Mouse (Mus musculus): ENCODE measurements around the gene Gfap.

The Gfap gene

DNA sequence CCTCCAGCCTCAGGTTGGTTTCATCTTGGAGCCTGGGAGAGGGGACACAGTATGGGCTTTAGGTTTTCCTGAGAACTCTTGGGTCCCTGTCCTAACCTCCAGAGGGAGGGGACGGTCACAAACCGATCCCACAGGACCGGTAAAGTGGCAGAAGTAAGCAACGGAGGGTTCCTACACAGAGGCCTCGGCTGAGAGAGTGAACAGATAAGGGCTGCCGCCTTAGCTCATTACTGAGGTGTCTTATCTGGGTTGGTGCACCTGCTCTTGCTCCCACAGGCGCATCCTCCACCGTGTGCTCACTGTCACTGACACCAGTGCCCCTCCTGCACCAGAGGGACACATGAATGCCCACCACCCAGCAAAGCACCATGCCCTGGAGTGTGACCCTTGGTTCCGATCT, 4.9 kb downstream of the Gfap start:
- DNase-seq: no peak

DNA sequence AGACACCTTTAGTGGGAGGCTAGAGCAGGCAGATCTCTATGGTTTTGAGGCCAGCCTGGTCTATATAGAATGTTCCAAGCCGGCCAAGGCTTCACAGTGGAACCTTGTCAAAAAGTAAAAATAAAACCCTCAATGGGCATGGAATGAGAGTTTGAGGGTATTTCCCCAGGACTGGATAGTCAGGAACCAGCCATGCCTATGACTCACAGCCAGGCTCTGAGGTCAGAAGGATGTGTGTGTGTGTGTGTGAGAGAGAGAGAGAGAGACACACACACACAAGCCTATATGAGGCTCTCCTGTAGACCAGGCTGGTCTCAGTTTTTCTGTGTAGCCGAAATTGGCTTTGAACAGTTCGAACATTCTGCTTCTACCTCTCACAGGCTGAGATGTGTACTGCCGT, 6.0 kb downstream of the Gfap start:
- DNase-seq: no peak

DNA sequence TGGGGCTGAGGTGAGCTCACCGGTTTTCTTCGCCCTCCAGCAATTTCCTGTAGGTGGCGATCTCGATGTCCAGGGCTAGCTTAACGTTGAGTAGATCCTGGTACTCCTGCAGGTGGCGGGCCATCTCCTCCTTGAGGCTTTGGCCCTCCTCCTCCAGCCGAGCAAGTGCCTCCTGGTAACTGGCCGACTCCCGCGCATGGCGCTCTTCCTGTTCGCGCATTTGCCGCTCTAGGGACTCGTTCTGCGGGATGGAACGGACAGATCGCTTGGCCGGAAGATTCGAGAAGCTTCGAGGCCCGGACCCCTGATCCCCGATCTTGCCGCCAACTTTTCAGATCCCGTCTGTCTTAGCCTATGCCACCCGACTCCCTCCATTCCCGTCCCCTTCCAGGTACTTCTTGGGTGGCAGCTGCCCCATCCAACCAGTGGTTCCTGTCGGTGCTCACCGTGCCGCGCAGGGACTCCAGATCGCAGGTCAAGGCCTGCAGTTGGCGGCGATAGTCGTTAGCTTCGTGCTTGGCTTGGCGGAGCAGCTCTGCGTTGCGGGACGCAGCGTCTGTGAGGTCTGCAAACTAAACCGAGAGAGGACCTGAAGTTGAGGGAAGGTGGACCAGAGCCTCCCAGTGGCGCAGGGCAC, 7.6 kb downstream of the Gfap start:
- peak; percentile 69 to 81 for DNase-seq

DNA sequence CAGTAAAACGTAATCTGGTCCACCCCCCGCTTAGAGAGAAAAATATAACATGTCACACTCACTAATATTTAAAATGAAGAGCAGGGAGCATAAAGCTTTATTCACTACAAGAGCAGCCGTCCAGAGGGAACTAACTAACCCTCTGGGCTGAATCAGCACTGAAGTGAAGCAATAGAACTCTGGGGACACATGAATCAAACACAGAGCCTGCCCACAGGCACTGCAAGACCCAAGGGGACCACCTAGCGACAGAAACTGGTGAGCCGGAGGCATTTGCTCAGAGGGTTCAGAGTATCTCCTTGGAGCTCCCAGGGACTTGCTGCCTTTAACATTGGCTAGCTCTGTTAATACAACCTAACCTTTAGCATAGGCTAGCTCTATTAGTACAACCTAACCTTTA, 10.6 kb downstream of the Gfap start:
- no peak for DNase-seq

DNA sequence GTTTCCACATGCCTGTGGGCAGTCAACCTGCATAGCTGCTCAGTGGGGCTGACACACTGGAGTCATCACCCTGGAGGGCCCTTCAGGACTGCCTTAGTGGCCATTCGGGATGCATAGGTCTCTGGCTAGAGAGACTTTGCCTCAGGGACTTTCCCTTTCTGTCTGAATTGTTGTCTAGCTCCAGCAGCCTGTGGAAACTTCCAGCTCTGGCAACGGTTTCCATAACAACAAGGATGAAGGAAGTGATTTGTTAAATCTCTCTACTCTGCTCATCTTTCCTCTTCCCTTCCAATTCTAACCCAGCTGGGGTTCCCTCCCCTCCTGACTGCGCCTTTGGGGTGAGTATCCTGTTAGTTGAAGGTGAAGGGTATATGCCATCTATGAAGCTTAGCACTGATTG, 12.6 kb downstream of the Gfap start:
- no peak for DNase-seq

DNA sequence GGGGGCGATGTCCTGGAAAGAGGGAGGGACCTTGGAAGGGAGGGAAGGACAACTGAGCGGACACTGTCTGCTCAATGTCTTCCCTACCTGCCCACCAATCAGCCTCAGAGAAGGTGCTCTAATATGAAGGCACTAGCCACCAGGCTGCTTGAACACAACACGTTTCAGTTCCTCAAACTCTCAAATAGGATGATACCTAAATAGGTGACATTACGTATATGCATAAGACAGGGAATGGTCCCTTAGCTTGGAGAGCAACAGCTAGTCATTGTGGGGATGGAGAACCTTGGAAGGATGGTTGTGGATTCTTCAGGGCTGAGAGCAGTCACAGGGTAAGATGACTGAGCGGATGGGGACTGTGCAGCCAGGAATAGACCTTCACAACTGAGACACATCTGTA, 13.3 kb downstream of the Gfap start:
- DNase-seq: no peak

DNA sequence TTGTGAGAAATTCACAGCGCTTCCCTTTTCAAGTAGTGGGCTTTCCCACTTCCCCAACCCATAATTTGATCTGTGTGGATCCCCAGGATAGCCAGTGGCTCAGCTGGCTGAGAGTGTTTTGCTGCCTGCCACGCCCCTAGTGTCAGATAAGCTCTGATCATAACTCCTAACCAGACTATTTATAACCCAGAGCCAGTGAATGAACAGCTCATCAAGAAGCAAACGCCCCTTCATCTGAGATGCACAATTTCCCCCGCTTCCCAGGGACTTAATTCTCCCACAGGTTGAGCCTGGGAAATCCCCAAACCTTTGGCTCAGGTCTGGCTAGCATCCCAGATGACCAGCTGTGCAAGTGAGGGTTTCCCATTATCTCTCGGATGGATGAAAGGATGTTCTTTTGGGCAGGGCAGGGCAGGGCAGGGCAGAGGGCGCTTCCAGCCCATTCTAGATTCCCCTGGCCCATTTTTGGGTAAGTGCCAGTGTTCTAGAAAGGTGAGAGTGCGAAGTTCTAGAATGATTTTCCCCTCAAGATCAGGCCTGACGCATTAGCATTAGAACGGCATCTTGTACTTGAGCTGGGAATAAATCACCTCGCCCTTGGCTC, 16.0 kb downstream of the Gfap start, which contains the start of gene Fam187a:
Gene Fam187a, plus strand, starts transcription at position 554 of the 604 bp plus-strand sequence.
- no peak for DNase-seq

DNA sequence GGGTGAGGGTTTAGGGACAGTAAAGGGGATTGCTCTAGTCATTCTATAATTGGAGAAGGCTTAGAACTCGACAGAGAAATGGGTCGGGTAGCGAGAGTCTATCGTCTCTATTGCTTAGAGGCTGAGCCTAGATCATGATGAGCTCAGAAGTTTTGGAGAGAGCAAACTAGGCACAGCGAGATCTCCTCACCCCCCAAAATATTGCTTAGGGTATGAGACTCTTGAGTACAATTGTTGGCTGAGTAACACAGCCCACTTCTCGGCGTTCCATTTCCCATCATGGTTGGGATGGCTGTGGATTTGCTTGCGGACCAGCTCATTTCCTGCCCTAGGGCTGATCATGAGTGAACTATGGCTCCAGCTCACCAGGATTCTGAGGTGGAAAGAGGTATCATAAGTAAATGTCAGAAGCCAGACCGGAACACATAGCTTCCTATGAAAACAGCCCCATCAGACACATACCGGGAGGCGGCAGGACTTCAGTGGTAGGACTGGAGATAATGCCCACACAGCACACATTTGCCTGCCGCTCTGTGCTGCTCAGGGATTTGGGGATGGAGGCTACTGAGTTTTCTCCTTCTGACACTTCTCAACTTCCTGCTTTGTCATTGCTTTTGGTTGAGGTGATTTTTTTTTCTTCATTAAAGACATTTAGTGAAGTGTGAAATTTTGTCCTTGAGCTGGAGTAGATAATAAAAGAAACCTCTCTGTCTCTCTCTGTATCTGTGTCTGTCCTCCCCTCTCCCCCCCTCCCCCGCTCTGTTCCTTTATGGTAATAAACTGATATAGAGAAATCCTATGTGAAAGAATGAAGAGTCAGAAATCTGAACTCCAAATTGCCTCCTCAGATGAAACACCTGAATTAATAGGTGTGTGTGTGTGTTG, 19.2 kb downstream of the Gfap start:
- no peak for DNase-seq

DNA sequence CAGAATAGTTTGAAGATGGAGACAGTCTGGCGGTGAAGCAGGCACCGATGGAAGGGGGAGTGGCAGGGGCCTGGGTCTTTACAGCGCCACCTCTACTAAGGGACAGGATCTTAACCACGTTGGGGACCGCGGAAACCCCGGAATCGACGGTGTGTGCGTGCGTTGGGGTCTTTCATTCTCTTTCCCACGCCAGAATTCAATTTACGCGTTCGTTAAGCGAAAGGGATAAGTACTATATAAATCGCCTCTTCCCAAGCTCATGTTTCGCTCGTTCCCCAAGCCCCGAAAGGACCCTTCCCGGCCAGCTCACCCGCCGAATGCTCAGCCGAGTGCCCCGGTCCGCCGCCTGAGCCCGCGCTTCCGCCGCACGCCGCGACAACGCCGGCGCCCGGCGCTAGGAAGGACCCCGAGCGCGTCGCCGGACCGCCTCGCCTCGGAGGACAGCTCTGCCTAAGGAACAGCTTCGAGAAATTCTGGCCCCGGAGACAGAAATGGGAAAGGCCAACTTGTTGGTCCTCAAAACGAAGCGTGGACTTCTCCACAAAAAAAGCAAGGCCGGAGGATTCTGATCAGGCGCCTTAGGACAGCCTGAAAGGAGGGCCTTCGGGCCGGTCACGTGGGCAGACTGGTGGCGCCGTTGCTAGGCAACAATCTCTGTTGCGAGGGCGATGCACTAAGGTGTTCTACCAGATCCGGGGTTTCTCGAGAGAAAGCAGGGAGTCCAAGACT, 20.0 kb downstream of the Gfap start, which contains the start of the genes Eftud2 and Ccdc103:
Gene Eftud2, minus strand, starts transcription at position 401 of the 729 bp plus-strand sequence.
Gene Ccdc103, plus strand, starts transcription at position 620 of the 729 bp plus-strand sequence.
- DNase-seq: peak; percentile 92 to 95

DNA sequence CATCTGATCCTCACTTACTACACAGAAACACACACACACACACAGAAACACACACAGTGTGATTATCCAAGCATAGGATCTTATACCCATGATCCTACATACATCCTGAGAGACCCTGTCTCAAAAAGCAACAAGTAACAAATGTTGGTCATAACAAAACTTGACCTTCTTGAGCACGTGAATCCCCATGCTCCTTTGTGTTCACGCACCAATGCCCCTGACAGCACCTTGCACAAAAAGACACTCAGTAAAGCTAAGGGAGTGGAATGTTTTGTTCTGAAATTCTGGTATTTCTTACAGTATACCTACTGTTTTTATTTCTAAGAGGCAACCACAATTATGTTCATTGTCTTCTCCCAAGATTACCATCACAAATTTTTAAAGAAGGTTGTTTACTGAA, 21.2 kb downstream of the Gfap start:
- no peak for DNase-seq

DNA sequence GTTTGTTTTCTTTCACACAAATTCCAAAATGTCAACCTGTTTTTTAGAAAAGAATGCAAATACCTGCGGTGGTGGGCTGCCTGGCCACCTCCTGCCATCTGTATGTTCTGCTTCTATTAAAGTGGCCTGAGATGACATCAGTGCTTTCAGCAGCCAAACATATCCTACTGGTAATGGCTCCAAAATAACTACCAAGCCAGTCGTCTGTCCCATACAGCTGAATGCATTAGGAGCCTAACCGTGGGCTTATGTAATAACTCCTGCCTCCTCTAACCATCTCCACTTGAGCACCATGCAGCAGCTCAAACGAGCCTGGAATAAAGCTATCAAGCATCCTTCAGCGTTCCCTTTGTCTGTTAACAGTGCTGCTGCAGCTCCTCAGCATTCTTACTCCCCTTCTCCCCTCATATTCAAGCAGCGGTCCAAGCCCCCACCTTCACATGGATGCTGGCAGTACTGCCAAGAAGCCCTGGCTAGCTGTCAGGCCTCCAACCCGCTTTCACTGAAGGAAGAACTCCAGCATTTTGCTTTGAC, 25.8 kb downstream of the Gfap start:
- DNase-seq: peak; percentile 70 to 77

DNA sequence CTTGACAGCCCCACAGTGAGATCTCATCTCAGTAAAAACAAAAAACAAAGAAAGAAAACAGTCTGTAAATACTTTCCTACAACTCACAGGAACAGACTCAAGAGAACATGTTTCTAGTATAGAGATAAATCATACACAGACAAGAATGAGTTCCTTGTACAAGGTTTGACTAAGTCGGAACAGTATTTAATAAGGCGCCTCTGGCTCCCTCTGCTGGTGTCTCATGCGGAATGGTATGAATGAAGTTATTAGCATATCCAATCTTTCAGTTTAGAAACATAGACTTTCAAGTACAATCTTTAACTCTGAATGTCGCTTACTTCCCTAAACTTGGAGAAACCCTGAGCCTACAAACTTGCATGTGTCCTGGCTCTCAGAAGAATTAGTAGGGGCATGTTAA, 36.4 kb downstream of the Gfap start:
- peak; percentile 73 to 77 for DNase-seq

DNA sequence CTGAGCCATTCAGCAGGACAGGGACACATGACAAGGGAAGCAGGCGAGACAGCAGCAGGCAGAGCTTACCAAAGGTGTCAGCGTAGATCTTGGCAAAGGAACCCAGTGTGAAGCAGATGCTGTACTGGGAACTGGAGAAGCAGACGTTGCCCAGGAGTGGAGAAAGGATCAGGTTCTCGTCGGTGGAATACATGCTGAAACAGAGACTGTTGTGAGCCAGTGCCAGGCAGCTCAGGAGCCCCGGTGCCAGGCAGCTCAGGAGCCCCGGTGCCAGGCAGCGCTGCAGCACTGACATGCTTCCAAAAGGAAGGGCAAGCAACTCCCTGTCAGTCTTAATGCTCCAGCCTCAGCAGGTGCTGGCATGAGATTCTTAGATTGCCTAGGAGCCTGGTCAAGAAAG, 40.8 kb downstream of the Gfap start:
- peak; percentile 32 to 45 for DNase-seq

DNA sequence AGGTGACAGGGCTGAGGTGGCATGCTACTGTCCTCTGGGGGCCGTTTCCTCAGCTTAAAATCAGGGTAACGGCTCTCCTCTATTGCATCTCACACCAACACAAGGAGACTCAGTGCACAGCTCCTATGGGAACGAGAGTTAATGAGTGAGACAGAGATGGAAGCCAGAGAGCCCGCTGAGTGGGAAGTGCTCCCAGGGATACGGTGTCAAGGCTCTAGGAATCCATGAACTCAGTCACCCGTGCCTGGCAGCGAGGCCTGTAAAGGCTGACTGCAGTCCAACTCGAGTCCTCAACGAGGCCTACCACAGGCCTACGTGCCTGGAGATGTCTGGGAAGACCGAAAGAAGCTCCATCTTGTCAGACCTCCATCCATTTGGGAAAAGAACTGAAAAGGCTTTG, 41.8 kb downstream of the Gfap start:
- DNase-seq: peak; percentile 28 to 33

DNA sequence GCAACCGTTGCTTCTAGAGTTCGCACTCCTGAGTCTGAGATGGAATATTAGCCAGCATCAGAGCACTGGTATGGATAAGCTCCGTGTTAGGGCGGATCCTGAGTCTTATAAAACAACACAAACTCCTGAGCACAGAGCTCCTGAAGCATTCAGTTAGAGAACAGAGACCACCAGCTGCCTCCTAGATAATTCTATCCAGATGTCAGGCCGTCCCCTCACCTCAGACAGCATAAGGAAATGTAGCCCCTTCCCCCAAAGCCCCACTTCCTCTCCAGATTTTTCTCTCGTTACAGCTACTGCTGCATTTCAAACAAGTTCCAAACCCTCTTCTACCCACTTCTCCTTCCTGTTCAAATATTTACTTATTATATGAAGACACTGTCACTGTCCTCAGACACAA, 44.8 kb downstream of the Gfap start:
- DNase-seq: no peak

DNA sequence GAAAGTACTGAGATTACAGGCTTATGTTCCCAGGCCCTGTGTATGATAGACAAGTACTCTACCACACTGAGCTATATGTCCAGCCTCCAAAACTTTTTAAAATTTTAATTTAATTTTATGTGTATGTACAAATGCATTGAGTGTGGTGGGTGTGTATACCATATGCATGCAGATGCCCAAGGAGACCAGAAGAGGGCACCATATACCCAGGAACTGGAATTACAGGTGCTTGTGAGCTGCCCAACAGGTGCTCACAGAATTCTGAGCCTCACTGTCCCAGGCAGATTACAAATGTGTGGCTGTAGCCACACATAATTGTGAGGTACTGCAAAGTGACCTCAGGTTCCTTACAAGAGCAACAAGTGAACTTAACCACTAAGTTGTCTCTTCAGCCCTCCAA, 47.0 kb downstream of the Gfap start:
- DNase-seq: no peak

DNA sequence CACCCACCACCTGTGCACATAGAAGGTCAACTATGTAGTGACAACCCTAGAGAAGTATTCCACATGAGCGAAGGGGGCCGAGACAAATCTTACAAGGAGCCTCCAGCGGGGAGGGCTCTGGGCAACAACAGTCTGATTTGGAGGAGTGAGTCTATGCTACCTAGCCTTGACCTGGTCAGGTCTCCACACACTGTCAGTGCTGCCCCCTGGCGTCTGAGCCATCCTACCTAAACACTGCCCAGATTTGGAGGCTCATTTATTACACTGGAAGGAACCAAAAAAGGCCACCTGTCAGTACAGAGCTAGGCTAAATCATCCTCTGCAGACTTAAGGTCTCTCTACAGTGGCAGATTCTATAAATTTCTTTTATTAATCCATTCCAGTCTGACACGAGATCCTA, 48.8 kb downstream of the Gfap start:
- peak; percentile 74 to 78 for DNase-seq

DNA sequence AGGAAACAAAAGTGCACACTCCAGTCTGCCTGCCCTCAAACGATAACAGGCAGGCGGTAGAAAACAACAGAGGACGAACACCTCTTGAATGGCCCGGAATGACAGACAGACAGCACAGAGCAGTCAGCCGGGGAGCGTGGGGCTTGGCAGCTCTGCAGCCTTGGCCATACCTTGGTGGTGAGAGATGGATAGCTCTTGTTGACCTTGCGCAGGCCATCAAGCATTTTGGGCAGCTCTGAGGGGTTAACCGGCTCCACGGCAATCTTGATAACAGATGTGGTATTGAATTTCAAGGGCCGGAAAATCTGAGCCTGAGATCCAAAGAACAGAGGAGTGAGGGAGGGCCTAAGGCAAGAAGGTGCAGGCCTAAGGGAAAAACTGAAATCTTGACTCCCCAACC, 54.8 kb downstream of the Gfap start:
- no peak for DNase-seq

DNA sequence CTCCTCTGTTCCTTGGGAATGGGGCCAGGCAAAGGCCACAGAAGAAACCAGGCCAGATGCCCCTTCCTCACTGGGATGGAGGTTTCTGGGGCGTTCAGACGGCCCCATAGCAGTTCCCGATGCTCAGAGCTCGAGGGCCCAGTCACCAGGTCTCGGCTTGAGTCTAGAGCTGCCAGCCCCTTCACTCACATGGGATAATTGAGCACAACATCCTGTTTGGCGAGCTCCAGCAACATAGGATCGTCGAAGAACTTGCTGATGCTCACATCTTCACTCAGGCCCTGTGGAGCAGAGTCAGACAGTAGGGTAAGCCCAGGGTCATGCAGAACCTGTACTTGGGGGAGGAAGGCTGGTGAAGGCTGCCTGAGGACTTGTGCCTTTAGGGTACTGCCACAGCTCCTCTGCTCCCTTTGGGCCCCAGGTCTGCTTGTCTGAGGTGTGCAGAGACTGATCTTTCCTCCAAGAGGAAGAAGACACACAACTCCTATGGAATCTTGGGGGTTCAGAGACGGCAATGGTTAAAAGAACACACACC, 62.0 kb downstream of the Gfap start:
- DNase-seq: no peak

DNA sequence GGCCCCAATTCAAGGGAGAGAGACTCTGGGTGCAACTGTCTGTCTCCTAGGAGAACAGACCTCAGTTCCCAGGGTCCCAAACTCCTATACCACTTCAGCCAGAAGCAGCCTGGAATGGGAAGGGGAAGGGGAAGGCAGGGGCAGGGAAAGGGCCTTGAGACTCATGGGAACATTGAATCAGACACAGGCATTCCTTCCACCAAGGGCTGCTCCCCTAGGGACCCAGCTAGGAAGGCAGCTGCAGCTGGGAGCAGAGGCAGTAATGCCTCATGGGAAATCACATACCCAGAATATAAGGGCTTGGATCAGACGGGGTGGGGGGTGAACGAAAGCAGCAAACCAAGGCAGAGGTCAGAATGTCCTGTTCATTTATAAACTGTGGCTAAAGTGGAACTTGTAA, 62.6 kb downstream of the Gfap start:
- no peak for DNase-seq

DNA sequence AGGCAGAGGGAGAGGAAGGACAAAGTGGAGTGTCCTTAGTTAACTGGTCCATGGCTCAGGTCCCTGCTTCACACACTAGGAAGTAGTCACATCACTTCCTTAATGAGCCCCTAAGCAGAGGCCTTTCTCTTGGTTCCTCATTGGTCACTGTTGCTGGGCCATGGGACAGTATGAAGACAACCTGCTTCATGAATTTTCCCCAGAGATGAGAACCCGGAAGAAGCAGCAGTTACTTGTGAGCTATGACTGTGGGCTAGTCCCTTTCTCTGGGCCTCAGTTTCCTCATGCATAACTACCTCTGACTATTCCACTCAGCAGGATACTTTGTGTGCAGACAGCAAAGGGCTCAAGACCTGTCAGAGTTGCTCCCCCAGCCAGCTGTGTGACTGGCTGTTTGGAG, 63.3 kb downstream of the Gfap start:
- no peak for DNase-seq

Data from cerebellum, adult 18-20 months (tissue).